Mouse (Mus musculus) bone marrow macrophage, adult 2 months (primary cell): Measurements from ENCODE around the gene Slc7a10.

Experiments
- CTCF ChIP-seq: IDR thresholded peaks from 2 replicates; pipeline ENCODE4 v1.5.1; 2012; ENCODE audit warnings: low read depth, mild to moderate bottlenecking, low read length, moderate library complexity
- POLR2A ChIP-seq: IDR thresholded peaks from 2 replicates; pipeline ENCODE4 v1.6.1; 2012; ENCODE audit warnings: mild to moderate bottlenecking, low read depth, low read length, borderline replicate concordance

DNA sequence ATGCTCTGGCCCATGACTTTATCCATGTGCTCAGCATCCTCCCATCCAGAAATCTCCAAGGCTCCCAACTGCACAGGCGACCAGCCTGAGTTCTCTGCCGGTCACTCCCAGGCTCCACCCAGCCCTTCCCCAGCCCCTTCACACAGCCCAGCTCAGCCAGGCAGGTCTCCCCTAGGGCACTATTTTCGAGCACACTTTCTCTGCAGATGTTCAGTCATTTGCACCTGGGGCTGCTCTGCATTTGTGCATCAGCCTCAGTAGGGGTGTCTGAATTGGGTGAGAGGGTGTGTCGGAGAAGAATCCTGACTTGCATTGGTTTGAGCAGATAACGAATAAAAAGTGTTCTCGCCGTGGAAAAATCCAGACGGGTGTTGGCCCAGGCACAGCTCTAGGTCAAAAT is 43.7 kb upstream of the Slc7a10 start:
- no peak for TF ChIP-seq POLR2A
- no peak for TF ChIP-seq CTCF
